Mouse (Mus musculus) liver, embryonic 14 days (tissue): ENCODE data around the gene Nckap5l. TPM values are rescaled to one million over a fixed set of nuclear protein-coding genes. Genes with fewer than 3 reads are reported as not detected.

Experiments used
- polyA plus RNA-seq: library from polyadenylated mRNA; depleted of rRNA; stranded (reverse); fragments of >200 nt; gene quantifications from 2 replicates; pipeline ENCODE4 v1.2.3, GENCODE M21; 2012; rRNA removed

Gene Nckap5l
- polyA plus RNA-seq, result 0.70 and 0.80 TPM in 2 replicates

DNA sequence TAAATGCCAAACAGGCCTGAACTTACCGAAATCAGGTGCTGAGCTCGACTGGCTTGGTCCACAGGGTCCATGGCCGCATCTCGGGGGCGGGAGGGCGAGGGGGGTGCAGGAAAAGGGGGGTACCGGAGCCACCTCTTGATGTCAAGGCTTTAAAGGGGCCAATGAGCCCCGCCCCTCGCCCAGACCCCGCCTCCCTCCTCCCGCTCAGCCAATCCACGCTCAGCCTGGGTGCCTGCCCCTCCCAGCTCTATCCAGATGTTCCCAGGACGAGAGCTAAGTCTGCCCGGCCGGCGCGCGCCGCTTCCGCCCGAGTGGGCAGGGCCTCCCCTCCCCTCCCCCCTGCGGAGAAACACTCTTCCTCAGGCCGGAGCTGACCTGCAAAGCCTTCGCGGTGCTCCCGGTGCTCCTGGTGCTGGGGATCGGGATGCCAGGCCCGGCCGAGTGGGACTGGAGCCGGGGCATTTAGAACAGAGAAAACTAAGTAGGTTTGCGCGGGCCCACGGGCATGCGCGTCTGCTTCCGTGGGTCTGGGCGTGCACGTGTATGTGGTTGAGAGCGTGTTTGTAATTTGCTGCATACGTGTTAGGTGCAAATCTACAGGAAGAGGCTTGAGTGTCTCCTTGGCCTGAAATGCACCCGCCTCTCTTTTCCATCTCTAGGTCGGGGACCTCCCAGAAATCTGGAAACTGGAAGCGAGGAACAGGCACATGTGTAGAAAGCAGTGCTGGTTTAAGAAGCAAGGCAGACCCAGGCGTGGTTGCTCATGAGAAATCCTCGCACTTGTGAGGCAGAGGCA, at the start of gene Nckap5l:
Gene Nckap5l (minus strand): TSS at position 143 of the 796 bp plus-strand sequence.

DNA sequence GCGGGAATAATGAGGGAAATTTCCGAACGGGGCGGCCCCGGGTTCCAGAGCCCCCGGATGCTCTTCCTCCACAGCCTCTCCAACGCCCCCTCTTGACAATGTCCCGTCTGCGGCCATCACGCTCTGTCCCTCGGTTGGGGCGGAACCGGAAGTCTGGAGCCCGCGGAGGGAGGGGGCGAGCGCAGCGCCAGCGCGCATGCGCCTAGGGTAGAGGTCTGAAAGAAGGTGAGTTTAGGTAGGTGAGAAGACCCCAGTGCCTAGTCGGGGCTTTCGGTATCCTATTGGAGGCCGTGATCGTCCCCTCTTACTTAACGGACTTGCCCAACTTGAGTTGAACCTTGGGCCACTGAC, 17.0 kb upstream of the Nckap5l start, which contains the start of gene Bcdin3d:
Gene Bcdin3d (minus strand): TSS at position 155 of the 351 bp plus-strand sequence.

DNA sequence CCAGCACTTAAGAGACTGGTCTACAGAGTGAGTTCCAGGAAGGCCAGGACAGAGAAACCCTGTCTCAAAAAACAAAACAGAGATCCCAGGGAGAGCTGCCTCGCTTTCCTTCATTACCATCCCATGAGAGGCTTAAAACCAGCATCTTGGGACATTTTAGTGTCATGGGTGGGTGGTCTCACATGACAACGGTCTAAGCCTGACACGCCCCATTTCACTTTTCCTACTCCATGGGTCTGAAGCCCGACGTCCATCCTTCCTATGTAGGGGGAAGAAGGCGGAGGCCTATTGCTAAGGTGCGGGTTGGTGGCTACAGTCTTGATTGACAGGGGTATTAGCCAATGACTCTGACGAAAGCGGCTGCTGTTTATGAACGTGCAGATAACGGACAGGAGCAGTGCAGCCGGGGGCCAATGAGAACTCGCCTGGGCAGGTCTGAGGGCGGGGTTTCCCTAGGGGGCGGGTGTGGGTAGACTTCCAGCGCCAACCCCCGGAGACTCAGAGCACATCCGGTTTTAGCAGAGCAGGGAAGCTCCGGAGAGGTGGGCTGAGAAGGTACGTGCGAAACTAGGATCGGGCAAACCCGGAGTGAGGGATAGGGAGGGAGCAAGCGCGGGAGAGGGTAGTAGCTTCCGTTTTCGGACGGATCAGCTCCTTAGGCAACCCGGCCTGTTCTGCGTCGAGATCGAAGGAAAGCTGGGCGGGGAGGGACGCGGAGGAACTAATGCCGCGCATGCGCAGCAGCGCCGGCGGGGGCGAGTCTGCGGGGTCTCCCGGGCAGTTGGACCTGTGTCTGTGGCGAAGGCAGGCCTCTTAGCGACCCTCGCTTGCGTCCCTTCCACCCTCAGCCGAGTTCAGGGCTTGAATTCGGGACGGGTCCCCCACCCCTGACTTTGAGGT, 64.8 kb downstream of the Nckap5l start, which contains the start of gene Tmbim6:
Gene Tmbim6 (plus strand): TSS at position 397 of the 900 bp plus-strand sequence.

Other genes with a start within 250 kb of the Nckap5l start
- 0.09 and 0.16 TPM in 2 replicates for gene Kcnh3, start 232.9 kb downstream of the Nckap5l start, polyA plus RNA-seq
- gene Mcrs1, start 205.8 kb downstream of the Nckap5l start, polyA plus RNA-seq, result 23.9 and 27.0 TPM in 2 replicates
- gene Prpf40b, start 162.7 kb downstream of the Nckap5l start, polyA plus RNA-seq, result 8.8 and 9.9 TPM in 2 replicates
- gene Fam186b, start 161.9 kb downstream of the Nckap5l start, polyA plus RNA-seq, result 0.01 TPM in 1 of 2 replicates, not detected in the other
- 3.6 and 4.1 TPM in 2 replicates for gene Fmnl3, start 87.3 kb downstream of the Nckap5l start, polyA plus RNA-seq
- gene Tmbim6, start 64.9 kb downstream of the Nckap5l start, polyA plus RNA-seq, result 90.8 and 111 TPM in 2 replicates
- gene Bcdin3d, start 17.0 kb upstream of the Nckap5l start, polyA plus RNA-seq, result 2.8 and 3.0 TPM in 2 replicates
- 0.02 TPM in 1 of 2 replicates, not detected in the other for gene Faim2, start 70.4 kb upstream of the Nckap5l start, polyA plus RNA-seq
- not detected in 2 replicates for gene Aqp2, start 121.3 kb upstream of the Nckap5l start, polyA plus RNA-seq
- gene Aqp5, start 133.0 kb upstream of the Nckap5l start, polyA plus RNA-seq, result 0.05 and 0.06 TPM in 2 replicates
- not detected in 2 replicates for gene Aqp6, start 143.7 kb upstream of the Nckap5l start, polyA plus RNA-seq
- gene Racgap1, start 193.9 kb upstream of the Nckap5l start, polyA plus RNA-seq, result 51.8 and 58.7 TPM in 2 replicates
- gene Asic1, start 212.6 kb upstream of the Nckap5l start, polyA plus RNA-seq, result 0.13 and 0.23 TPM in 2 replicates
- gene Smarcd1, start 244.4 kb upstream of the Nckap5l start, polyA plus RNA-seq, result 6.2 and 7.0 TPM in 2 replicates
- gene Gm17349, start 247.7 kb upstream of the Nckap5l start, polyA plus RNA-seq, result 0.41 TPM in 1 of 2 replicates, not detected in the other